34 mouse cellular contexts compared by ENCODE assay signal in the genomic region with DNA sequence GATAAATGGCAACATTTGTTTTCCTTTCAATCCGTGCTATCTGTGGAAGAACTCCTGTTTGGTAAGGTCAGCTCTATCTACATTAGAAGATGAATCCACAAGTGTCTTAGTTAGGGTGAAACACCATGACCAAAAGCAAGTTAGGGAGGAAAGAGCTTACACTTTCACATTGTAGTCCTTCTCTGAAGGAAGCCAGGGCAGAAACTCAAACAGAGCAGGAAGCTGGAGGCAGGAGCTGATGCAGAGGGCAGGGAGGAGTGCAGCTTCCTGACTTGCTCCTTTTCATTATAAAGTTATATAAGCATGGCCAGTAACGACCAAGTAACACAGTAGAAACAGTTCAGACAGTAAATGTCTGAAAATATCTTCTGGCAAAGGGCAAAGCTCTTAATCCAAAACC.
"Had no signal": no experiment of that assay in that cellular context is flagged by ENCODE, and none has a peak within 500 bp of the region (broad histone marks: within the 10 kb centered on the region; RNA-seq: fewer than 3 reads in every experiment).

No protein-coding gene starts in this region.

- ATAC-seq: hindbrain, embryonic 16.5 days; hindbrain, postnatal 0 days; inflammation-experienced regulatory T-cells, adult 6 months; intestine, embryonic 15.5 days; intestine, embryonic 16.5 days; intestine, postnatal 0 days had no signal

- H3K4me2 ChIP-seq: heart, embryonic 11.5 days; heart, embryonic 12.5 days; heart, embryonic 13.5 days; heart, embryonic 15.5 days; hindbrain, embryonic 12.5 days; hindbrain, embryonic 13.5 days; hindbrain, embryonic 14.5 days; hindbrain, embryonic 15.5 days; intestine, embryonic 15.5 days; kidney, embryonic 15.5 days had no signal

- DNase-seq: heart, postnatal 10 days; heart, postnatal 14 days; heart, postnatal 4 days; kidney, adult 11 months; kidney, adult 18-20 months; kidney, adult 2 months; kidney, adult 8-10 months; kidney, adult 9 months; kidney, postnatal 10 days; kidney, postnatal 14 days; kidney, postnatal 25 days; kidney, postnatal 36 days; kidney, postnatal 4 days; layer of hippocampus, adult 9-11 months; layer of hippocampus, postnatal 36 days had no signal

- H3K36me3 ChIP-seq: heart, embryonic 10.5 days; heart, embryonic 12.5 days; heart, embryonic 13.5 days; heart, embryonic 15.5 days; hindbrain, embryonic 10.5 days; hindbrain, embryonic 12.5 days; hindbrain, embryonic 13.5 days; hindbrain, embryonic 15.5 days; intestine, embryonic 15.5 days; kidney, embryonic 15.5 days had no signal

- H3K27ac ChIP-seq: heart, embryonic 10.5 days; heart, embryonic 13.5 days; heart, embryonic 15.5 days; hindbrain, embryonic 10.5 days; hindbrain, embryonic 12.5 days; hindbrain, embryonic 13.5 days; hindbrain, embryonic 14.5 days; hindbrain, embryonic 15.5 days; hindbrain, postnatal 0 days; intestine, embryonic 15.5 days; kidney, embryonic 15.5 days; kidney, postnatal 0 days; layer of hippocampus, adult 2 months had no signal

- H3K9ac ChIP-seq: heart, embryonic 12.5 days; heart, embryonic 13.5 days; heart, embryonic 15.5 days; hindbrain, embryonic 12.5 days; hindbrain, embryonic 13.5 days; hindbrain, embryonic 14.5 days; hindbrain, embryonic 15.5 days; intestine, embryonic 15.5 days; kidney, embryonic 15.5 days had no signal

- H3K4me3 ChIP-seq: heart, embryonic 10.5 days; heart, embryonic 12.5 days; heart, embryonic 13.5 days; heart, embryonic 15.5 days; hindbrain, embryonic 10.5 days; hindbrain, embryonic 12.5 days; hindbrain, embryonic 13.5 days; hindbrain, embryonic 15.5 days; intestine, embryonic 15.5 days; kidney, embryonic 15.5 days; layer of hippocampus, adult 2 months had no signal

- H3K27me3 ChIP-seq: heart, embryonic 12.5 days; heart, embryonic 13.5 days; heart, embryonic 15.5 days; hindbrain, embryonic 12.5 days; hindbrain, embryonic 13.5 days; hindbrain, embryonic 15.5 days; intestine, embryonic 15.5 days; kidney, embryonic 15.5 days had no signal

- H3K4me1 ChIP-seq: heart, embryonic 10.5 days; heart, embryonic 13.5 days; heart, embryonic 15.5 days; hindbrain, embryonic 12.5 days; intestine, embryonic 15.5 days; kidney, embryonic 15.5 days had no signal

- H3K9me3 ChIP-seq: heart, embryonic 10.5 days; heart, embryonic 12.5 days; heart, embryonic 13.5 days; heart, embryonic 15.5 days; hindbrain, embryonic 10.5 days; hindbrain, embryonic 12.5 days; hindbrain, embryonic 13.5 days; hindbrain, embryonic 15.5 days; intestine, embryonic 15.5 days; kidney, embryonic 15.5 days had no signal
